Mouse (Mus musculus) CD4-positive, CD25-positive, alpha-beta regulatory T cell, adult 2 months (primary cell): Measurements from ENCODE around the gene Ago1.

ENCODE experiments used
- DNase-seq: peaks from one replicate; pipeline ENCODE4 v3.0.0-alpha.2; 2012; ENCODE audit warnings: low read depth, low spot score

Ago1 gene

GRCm38 (mm10) chr4:126412526-126412925, 55.9 kb downstream of the Ago1 start:
- no peak for DNase-seq
